Mouse (Mus musculus) fibroblast of lung, adult 2 months (primary cell): ENCODE measurements around the gene Fcna.

Source experiments
- DNase-seq: peaks from one replicate; pipeline ENCODE4 v3.0.0-alpha.2; 2011; ENCODE audit warnings: low read depth

Fcna gene

GRCm38 (mm10) chr2:25627811-25628210, at the start of gene Fcna:
TSS of gene Fcna (minus strand) at chr2:25628030.
- no peak for DNase-seq

DNA sequence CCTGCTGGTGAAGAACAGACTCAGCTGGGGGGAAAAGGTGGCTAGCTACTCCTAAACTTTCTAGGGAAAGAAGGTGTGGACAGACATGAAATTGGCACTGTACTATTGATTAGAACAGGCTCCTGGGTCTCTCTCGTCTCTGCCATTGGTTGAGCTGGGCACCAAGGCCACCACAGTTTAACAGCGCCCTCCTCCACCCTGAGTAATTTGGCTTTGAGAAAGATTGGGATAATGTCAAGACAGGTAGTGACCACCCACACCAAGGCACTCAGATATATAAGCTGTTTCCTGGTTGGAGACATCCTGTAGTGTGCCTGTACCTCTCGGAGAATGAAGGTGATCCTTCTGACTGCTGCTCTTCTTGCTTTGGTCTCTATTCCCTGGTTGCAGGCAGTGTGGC, 48.7 kb upstream of the Fcna start, which contains the start of gene Lcn6:
Gene Lcn6 (plus strand): TSS at position 301 of the 400 bp plus-strand sequence.
- DNase-seq, result no peak

GRCm38 (mm10) chr2:25666516-25666915, 38.7 kb upstream of the Fcna start:
- no peak for DNase-seq

DNA sequence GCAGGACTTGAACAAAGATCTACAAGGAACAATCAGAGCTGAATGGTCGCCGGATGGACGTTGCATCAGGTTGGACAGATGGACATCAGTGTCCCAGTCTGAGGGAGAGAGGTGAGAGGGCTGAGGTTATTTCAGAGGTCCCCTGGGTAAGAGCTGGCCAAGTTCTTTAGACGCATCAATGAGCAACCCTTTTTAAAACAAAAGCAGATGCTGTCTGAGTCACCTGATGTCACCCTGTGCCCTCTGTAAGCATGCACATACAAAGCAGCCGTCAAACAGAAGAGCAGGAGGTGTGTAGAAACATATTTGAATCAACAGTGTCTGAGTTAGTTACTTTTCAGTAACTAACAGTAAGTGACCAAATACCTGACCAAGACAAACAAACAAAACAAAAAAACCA, 36.3 kb upstream of the Fcna start:
- DNase-seq, result no peak

DNA sequence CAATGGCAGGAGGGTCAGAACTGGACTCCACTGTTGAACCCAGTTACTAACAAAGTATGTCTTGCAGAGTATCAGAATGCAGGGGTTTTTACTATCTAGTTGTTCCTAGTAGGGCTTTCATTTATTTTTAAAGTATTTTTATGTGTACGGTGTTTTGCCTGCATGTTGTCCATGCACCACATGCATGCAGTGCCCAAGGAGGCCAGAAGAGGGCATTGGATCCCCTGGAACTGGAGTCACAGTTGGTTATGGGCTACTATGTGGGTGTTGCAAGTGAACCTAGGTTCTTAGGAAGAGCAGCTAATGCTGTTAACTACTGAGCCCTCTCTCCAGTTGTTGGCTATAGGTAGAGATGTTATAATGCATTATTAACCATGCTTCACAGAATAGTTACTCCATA, 35.7 kb upstream of the Fcna start:
- no peak for DNase-seq

- DNase-seq, result no peak
These were observed 33.6 kb upstream of the Fcna start for GRCm38 (mm10) chr2:25661245-25661970.

DNA sequence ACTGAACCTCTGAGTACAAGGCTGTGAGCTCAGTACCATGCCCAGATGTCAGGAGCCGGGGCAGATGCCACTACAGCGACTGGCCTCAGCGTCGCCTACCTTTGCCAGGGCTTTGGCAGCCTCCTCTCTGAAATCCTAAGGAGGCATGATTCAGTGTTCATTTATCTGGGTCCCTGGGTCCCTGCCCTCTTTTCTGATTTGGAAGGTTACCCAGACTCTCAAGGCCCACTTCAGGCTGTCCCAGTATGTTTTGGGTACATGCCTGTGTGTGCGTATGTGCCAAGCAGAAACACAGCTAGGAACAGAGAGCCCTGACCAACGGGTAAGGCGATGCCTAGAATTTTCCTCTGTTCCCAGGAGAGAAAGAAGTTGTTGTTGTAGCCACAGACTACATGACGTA, 32.4 kb upstream of the Fcna start:
- DNase-seq, result peak; percentile 27

- no peak for DNase-seq
These were observed 29.8 kb upstream of the Fcna start, which contains the start of gene Lcn5 for GRCm38 (mm10) chr2:25657652-25658051. TSS of gene Lcn5 (plus strand) at chr2:25657952.

GRCm38 (mm10) chr2:25657246-25657645, 29.4 kb upstream of the Fcna start:
- DNase-seq, result no peak

GRCm38 (mm10) chr2:25656691-25657090, 28.9 kb upstream of the Fcna start:
- peak; percentile 36 for DNase-seq

DNA sequence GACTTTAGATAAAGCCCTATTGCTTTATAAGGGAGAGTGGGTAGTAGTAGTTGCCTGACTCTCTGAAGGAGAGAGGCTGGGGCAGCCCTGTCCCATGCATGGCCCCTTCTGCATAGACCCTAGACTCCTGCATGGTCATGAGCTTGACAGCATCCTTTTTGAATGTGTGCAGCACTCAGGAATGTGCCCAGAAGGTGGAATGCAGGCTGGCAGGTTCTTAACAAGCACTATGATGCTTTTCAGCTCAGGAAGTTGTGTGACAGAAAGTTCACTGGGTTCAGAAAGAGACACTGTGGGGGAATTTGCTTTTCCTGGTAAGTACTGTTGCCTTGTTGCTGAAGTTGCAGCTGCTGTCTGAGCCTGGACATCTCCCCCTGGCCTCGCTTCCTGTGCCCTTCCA, 26.7 kb upstream of the Fcna start:
- DNase-seq, result no peak

- no peak for DNase-seq
These were observed 25.1 kb upstream of the Fcna start, which contains the start of gene Lcn8 for GRCm38 (mm10) chr2:25652902-25653301. TSS of gene Lcn8 (plus strand) at chr2:25653120.

DNA sequence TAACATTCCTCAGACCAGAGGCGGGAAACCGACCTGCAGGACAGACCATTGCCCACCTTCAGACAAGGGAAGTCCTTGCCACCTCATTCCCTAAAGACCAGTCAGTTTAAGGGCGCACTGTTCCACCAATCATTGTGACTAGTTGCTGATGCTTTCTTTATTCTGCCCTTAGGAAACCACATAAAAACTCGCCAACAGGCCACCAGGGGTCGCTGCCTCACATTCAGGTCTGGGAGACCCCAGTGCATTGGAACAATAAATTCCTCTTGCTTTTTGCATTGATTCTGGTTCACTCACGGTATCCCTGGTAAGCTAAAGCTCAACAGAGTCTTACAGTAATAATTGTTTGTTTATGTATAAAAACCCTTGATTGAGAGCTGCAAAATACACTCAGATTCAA, 12.1 kb upstream of the Fcna start:
- no peak for DNase-seq

DNA sequence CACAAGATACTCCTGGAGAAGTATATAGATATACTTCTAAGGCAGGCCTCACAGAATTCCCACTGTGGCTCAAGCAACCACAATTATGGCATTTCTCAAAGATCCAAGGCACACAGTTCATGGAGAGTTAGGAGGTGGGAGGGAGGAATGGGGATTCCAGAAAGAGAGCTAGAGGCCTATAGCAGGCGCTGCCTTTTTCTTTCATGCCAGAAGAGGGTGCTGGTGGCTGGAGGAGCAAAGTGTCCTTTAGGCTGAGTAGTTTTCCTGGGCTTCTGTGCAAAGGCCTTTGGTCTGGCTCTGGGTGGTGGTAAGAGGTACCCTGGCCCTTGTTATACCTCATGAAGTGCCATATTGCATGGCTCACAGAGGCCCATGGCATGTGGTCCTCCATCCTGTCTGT, 6.2 kb upstream of the Fcna start:
- DNase-seq, result no peak

DNA sequence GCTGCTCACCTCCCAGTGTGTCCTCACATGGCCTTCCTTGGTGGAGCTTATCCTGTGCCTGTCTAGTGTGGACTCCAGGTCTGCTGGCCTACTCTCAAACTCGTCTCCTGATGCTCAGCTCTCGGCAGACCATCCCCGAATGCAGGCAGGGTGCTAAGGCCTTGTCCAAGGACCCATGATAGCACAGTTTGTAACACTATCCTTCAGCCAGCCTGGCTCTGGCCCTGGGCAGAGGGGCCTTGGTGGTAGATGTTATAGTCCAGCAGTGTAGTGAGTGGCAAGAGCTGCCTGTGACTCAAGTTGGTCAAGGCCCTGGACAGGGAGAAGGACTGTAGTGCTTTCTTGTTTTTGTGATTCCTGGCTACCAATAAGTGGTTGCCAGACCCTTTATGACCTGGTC, 5.8 kb upstream of the Fcna start:
- DNase-seq, result no peak

DNA sequence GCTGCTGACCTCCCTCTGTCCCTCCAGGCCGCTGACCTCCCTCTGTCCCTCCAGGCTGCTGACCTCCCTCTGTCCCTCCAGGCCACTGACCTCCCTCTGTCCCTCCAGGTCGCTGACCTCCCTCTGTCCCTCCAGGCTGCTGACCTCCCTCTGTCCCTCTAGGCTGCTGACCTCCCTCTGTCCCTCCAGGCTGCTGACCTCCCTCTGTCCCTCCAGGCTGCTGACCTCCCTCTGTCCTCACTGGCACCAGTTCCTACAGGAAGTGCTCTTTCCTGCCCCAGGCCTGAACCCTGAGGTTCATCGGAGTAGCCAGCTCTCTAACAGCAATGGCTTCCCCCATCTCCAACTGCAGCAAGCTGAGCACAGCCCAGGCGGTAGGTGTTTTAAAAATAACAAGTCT, 908 bp upstream of the Fcna start:
- no peak for DNase-seq

DNA sequence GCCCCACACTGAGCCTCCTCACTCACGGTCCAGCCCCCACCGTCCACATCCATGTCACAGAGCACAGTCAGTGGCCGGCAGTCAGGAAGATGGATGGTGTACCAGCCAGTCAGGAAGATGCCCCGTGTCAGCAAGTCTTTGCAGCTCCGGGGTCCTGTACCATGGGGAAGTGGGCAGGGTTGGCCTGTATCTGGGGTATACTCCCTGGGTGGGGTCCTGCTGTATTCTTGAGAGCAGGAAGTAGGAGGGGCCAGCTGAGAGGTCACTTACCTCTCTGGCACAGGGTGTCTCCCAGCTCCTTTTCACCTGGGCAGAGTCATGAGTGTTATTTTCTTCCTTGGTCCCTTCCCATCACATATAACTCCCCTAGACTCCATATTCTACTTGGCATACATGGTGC, 1.8 kb downstream of the Fcna start:
- DNase-seq, result no peak

DNA sequence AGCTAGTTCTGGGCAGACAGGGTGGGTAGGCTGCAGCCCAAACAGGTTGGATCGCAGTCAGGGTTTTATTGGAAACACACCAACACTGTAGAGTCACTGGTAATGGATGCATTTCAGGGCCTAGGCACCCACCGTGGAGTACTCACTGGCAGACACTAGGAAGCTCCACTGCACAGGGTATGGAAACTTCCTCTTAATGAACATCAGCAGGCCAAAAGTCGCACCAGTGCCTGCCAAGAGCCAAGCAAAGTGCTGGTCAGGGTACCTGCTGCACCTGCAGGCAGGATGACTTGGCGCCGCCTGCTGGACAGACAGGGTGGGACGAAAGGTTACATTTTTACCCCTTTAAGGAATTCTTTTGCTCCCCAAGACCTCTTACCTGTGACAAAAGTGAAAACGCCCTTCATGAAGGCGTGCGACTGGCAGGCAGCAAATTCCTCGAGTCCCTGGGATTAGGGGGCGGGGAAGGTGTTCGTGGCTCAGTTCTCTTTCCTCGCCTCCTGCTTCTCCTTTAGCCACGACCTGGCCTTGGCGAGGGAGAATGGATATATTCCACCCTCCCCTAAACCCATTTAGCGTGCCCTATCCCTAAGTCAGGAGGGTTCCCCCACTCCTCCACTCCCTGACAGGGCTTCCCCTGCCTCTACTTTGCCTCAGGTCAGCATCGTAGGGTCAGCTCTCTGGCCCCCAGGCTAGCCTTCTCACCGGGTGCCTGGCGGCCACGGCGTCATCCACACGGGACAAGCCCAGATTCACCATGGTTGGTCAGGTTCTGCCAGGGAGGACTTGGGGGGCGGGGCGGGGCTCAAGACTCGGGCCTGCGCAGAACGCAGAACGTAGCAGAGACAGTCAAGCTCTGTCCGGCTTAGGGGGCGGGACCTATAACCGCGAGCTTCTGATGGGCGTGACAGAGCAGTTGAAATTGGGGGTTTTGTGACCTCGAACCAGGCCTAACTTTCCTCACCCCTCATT, 6.3 kb downstream of the Fcna start, which contains the start of gene Tmem141:
Gene Tmem141 (minus strand): TSS at position 777 of the 972 bp plus-strand sequence.
- peak; percentile 61 for DNase-seq

DNA sequence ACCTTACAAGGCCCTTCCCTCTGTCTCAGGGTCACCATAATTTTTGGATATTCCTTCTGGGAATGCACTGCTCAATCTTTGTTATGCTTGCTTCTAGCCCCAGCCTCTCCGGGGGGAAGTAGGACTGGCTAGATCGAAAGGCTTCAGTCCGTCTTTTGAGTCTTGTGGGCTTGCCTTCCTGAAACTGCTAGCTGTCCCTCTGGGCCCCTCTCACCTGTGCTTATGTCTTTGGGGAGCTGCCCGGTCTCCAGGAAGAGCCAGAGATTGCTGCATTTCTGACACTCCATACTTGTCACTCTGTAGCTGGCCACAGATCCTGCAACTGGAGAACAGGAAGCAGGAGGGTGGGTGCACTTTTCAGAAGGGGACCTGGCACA, 7.0 kb downstream of the Fcna start:
- no peak for DNase-seq

- DNase-seq, result no peak
These were observed 7.4 kb downstream of the Fcna start for GRCm38 (mm10) chr2:25620386-25620785.

GRCm38 (mm10) chr2:25617578-25617977, 10.3 kb downstream of the Fcna start, which contains the start of gene Ccdc183:
TSS of gene Ccdc183 (minus strand) at chr2:25617678.
- DNase-seq, result no peak

- no peak for DNase-seq
These were observed 11.4 kb downstream of the Fcna start for GRCm38 (mm10) chr2:25616398-25616797.

DNA sequence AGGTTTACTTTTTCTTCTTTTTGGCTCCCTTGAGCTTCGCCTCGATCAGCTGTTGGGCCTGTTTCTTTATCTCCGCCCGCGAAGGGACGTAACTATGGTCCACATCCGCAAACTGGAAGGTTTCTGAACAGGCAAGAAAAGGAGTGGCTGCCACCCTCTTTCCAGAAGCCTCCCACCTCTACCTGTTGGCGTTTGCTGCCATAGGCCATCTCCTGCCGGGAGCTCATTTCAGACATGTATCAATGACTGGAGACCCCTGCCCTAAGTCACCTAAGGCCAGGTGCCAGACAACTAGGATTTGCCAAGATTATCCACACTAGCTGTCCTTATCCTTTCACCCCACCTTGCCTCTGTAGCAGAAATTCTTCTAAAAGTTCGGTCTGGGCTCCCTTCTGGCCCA, 19.2 kb downstream of the Fcna start:
- no peak for DNase-seq
